Mouse (Mus musculus) embryonic fibroblast, embryonic 13.5 days (primary cell): ENCODE data around the gene 9430097D07Rik.

Experiments used
- CTCF ChIP-seq: IDR thresholded peaks from 2 replicates; pipeline ENCODE4 v1.5.1; 2011; ENCODE audit warnings: mild to moderate bottlenecking, control low read depth, low read length, moderate library complexity, borderline replicate concordance; ENCODE audit not compliant: insufficient read depth
- POLR2A ChIP-seq: IDR thresholded peaks from 2 replicates; pipeline ENCODE4 v1.6.1; 2011; ENCODE audit warnings: low read depth, mild to moderate bottlenecking, control low read depth, low read length, moderate library complexity

DNA sequence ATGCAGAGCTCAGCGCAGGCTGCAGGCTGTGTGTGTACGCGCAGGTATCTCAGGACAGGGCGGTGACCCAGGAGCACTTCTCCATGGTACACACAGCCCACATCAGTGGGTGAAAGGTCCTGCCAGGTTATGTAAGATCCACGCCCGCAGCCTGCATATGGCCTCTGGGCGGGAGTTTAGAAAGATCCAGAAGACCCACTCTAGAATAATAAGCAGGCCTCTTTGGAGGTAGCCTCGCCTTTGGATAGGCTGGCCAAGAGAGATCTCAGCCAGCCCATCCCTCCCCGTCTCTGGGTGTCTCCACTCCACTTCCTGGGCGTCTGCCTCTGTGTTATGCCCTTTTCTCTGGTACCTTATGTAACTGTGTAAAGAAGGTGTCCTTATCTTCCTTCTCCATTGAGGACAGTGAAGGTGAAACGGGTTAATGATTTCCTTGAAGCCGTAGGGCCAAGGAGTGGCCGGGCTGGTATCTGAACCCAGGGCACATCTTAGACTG, 50.9 kb downstream of the 9430097D07Rik start:
- TF ChIP-seq POLR2A (no peak), CTCF (no peak)
